Mouse (Mus musculus) adrenal gland (tissue): Measurements from ENCODE around the gene Lrriq3.

Experiments used
- intact Hi-C: fragments of 180-260 bp; cut with DNase I; formaldehyde crosslinking; loops from one replicate; pipeline ENCODE4 v1.15.1; 2025
- long read RNA-seq, 2 experiments: library from polyadenylated mRNA; unstranded; transcript quantifications; one replicate each; pipeline ENCODE4 v2.0.0; 2020; ENCODE audit warnings: borderline replicate concordance in 1 of 2; ENCODE audit not compliant: insufficient replicate concordance in 1 of 2

Gene Lrriq3
- long read RNA-seq, experiment 1, partial matches to known transcripts: 0 of 3 reads
- long read RNA-seq, experiment 1, other reads (novel, unspliced or antisense): 1 of 3 reads
- long read RNA-seq, experiment 2: 0 reads

DNA sequence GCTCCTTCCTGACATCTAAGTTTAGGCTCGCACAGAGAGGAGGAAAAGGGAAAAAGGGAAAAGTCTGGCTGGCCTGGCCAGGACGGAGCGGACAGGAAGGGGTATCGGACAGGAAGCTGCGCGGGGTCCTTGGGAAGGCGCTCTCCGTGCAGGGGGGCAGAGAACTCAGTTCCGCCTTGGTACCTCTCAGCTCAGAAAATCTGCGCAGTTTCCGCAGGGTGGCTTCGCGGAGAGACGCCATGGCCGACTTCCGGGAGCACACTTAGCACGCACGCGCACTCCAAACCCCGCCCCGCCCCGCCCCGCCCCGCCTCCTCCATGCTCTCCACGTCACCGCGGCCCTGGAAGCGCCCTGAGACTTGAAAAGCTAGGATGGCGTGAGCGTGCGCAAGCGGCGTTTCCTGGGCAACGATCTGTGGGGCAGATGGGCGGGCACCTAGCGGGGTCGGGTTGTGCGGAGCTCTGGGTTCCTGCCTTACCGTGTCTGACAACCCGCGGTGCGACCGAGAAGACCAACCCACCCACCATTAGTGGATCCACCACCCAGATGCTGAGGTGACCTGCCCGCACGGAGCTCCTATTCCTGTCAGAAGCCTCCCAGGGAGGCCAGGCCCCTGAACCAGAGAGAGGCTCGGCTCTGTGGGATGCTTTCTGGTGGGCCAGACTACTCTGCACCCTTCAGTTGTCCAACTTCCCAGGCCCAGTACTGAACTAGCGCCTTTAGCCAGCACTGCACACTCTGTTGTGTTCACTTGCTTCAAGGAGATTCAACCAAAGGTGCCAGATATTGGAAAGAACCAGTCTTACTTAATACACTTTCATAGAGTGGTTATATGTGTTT lies at the start of gene Lrriq3, which contains the start of gene Fpgt:
Lrriq3 (plus strand) TSS at position 319 of the 841 bp plus-strand sequence.
Fpgt (minus strand) TSS at position 288 of the 841 bp plus-strand sequence.
- intact Hi-C loops: loop anchor here (10.0 kb wide), 1 partner anchor 1179 kb away; the partner anchor contains the start of gene Rabggtb

DNA sequence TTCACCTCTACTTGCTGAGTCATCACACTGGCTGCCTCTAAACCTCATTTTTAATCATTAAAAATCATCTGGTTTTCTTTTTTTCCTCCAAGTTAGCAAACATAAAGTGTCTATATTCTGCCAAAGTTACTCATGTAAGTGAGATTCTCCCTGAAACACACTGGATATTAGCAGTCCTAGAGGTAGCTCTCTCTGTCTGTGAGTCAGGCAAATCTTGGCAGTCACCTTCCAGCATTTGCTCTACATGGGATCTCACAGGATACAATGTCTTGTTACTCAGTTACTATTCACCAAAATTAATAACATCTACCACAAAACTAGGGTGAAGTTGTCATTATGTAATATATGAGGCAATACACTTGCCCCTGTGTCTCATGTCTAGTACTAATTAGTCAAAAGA lies 41.2 kb upstream of the Lrriq3 start:
- intact Hi-C loops: no loop called here

DNA sequence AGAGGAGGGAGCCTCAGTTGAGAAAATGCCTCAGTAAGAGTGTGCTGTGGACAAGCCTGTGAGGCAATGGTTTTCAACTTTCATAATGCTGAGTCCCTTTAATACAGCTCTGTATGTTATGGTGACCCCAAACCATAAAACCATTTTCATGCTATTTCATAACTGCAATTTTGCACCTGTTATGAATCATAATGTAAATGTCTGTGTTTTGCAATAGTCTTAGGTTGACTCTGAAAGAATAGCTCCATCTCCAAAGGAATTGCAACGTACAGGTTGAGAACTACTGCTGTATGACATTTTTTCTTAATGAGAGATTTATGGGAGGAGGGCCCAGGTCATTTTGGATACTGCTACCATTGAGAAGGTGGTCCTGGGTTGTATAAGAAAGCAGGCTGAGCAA lies 40.0 kb upstream of the Lrriq3 start:
- intact Hi-C loops: no loop called here

DNA sequence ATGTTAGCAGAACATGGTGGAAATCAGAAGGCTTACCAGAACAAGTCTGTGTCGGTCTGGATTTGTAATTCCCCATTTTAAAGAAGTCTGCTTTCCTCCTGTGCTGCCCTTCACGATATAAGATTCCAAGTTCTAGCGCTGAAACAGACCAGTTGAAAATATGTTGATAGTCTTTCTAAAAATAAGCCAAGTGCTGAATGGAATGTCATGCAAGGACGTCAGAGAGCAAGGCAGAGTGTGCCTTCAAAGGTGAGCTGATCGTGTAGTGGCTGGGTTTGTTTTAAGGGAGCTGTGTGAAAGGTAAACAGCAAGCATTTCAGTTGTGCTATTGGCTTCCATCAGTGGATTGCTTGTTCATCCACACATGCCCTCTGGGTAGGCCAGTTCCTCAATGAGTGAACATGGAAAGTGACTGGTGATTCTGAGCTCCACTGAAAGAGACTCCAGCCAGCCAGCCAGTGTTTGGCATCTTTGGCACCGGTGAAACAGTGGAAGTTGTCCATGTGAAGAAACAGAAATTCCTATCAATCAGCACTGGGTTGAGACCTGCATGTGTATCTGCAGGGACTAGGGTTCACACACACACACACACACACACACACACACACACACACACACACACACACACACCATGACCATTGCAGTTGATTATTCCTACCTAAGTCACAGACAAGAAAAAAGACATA lies 37.9 kb upstream of the Lrriq3 start, which contains the start of gene Tnni3k:
Tnni3k (minus strand) TSS at position 177 of the 686 bp plus-strand sequence.
- intact Hi-C loops: no loop called here

DNA sequence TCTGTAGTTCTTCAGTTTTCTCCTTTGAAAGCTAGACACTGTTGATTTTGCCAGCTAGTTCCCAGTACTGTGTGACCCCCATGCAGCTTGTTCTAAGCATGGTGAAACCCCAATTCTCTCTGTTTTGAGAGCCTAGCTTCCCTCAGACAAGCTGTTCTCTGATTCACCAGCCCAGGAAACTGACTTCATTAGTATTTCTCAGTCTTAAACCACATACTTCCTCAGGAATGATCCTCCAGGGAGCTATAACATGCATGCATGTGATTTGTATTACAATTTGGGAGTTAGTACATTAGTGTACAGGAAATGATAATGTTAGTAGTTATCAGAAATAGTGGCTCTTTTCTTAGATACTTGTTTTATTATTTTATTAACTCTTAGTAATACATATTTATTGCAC lies 36.6 kb upstream of the Lrriq3 start:
- intact Hi-C loops: no loop called here

DNA sequence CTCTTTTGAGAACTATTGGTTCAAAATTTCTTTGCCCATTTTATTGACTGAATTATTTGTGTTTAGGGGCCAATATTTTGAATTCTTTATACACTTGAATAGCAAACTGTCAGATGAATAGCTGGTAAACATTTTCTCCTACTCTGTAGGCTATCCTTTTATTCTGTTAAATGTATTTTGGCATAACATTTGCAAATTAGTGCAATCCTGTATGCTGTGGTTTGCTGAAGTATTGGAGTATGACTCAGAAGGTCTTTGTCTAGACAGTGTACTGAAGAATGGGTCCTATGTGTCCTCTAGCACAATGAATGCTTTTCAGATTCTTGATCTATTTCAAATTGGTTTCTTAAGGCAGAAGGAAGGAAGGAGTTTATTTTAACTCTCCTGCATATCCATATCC lies 35.7 kb upstream of the Lrriq3 start:
- intact Hi-C loops: no loop called here

GRCm38 (mm10) chr3:155058800-155059448 lies 34.3 kb upstream of the Lrriq3 start:
- intact Hi-C loops: no loop called here

GRCm38 (mm10) chr3:155059449-155059822 lies 33.8 kb upstream of the Lrriq3 start:
- intact Hi-C loops: no loop called here

- intact Hi-C loops: no loop called here
These were observed 15.3 kb upstream of the Lrriq3 start for GRCm38 (mm10) chr3:155077908-155078307.

GRCm38 (mm10) chr3:155092081-155092480 lies 1.2 kb upstream of the Lrriq3 start:
- intact Hi-C loops: loop anchor here (10.0 kb wide), 1 partner anchor 1177 kb away; the partner anchor contains the start of gene Rabggtb

DNA sequence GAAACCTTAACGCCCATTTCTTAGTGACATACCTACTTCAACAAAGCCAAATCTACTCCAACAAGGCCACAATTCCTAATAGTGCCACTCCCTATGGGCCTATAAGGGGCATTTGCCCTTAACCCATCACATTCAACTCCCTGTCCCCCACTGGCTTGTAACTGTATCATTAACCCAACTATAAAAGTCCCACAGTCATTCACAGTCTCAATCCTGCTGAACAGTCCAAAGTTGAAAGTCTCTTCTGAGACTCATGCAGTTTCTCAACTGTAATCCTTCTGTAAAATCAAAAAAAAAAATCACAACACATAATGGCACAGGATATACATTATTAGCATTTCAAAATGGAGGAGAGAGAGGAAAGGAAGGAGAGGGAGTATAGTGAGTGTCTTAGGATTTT lies 6.0 kb downstream of the Lrriq3 start:
- intact Hi-C loops: loop anchor here (10.0 kb wide), 1 partner anchor 1184 kb away; the partner anchor contains the start of gene Rabggtb

GRCm38 (mm10) chr3:155105957-155106356 lies 12.7 kb downstream of the Lrriq3 start:
- intact Hi-C loops: no loop called here

DNA sequence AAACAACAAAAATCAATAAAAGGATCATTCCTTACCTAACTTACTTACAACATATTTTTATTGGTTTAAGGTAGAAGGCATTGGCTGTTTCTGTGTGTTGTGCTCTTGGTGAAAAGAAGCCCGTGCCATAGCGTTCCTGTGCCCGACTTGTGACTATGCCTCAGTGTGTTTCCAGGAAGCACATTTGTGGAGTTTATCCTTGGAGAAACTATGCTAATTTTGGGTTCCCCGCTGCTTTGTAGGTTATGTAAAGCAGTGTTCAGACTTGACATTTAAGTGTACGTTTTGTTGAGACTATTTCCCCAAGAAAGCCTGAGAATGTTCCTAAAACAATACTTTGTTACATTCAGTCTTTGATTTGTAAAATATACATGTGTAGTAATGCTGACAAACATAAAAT lies 44.5 kb downstream of the Lrriq3 start:
- intact Hi-C loops: no loop called here

- intact Hi-C loops: no loop called here
These were observed 47.8 kb downstream of the Lrriq3 start for GRCm38 (mm10) chr3:155141047-155141446.

GRCm38 (mm10) chr3:155144368-155144767 lies 51.1 kb downstream of the Lrriq3 start:
- intact Hi-C loops: no loop called here

GRCm38 (mm10) chr3:155161842-155162241 lies 68.6 kb downstream of the Lrriq3 start:
- intact Hi-C loops: no loop called here

- intact Hi-C loops: no loop called here
These were observed 87.2 kb downstream of the Lrriq3 start for GRCm38 (mm10) chr3:155180303-155180902.

DNA sequence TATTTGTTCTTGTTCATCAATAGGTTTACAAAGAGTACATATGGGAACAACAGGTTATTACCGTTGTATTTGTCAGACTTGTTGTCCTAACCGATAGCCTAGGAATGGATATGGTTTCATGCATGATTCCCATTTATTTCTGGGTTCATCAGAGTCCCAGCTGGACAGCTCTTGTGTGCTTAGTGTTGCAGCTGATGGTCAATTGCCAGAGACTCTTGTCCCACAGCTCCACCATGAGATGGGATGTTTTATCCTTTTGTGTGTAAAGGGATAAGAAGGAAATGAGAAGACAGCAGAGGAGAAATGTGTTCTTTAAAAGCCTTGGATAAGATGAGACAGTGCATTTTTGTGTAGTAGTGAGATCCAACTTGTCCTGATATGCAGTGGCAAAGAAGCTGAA lies 93.2 kb downstream of the Lrriq3 start:
- intact Hi-C loops: no loop called here

GRCm38 (mm10) chr3:155188857-155189256 lies 95.6 kb downstream of the Lrriq3 start:
- intact Hi-C loops: no loop called here

- intact Hi-C loops: loop anchor here (5.0 kb wide), 1 partner anchor 117 kb away; no protein-coding TSS in a partner anchor
These were observed 141.7 kb downstream of the Lrriq3 start for GRCm38 (mm10) chr3:155234919-155235318.

DNA sequence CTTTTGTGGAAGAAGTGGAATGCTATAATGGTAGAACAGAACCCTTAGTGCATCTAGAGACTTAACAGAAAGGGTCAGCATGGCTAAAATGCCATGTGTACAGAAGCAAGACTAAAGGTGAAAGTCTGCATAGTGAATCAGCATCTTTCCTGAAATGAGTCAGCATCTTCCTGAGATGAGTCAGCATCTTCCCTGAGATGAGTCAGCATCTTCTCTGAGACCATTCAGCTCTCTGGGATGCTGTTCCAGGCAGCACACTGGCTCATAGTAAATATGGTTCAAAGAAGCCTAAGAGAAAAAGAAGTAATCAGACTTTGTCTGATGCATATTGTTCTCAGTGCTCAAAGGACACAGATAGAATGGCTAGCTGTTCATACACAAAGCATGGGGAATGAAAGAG lies 142.3 kb downstream of the Lrriq3 start:
- intact Hi-C loops: loop anchor here (5.0 kb wide), 1 partner anchor 117 kb away; no protein-coding TSS in a partner anchor
